Mouse (Mus musculus) R1 (cell line): Measurements from ENCODE around the gene Kcnv2.

Experiments
- DNase-seq: peaks from one replicate; pipeline ENCODE4 v3.0.0-alpha.2; 2018; ENCODE audit warnings: low read depth, low spot score

The Kcnv2 gene

DNA sequence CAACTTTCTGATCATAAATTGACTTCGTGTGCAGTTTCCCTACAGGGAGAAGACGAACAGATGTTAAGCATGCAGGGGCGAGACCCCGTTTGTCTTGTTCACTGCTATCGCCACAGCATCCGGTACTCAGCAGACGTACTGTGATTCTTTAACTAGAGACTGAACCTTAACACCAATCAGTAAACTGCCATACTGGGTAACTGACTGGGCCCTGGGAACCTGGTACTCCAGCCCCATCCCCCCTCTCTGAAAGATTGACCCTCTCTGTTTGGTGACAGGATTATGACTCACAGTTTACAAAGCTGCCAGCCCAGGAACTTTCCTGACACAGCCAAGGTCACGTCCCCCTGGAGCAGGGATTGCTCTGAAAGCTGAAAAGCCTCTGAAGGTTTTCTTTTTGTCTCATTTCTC, 42.1 kb downstream of the Kcnv2 start:
- DNase-seq: peak; percentile 17

DNA sequence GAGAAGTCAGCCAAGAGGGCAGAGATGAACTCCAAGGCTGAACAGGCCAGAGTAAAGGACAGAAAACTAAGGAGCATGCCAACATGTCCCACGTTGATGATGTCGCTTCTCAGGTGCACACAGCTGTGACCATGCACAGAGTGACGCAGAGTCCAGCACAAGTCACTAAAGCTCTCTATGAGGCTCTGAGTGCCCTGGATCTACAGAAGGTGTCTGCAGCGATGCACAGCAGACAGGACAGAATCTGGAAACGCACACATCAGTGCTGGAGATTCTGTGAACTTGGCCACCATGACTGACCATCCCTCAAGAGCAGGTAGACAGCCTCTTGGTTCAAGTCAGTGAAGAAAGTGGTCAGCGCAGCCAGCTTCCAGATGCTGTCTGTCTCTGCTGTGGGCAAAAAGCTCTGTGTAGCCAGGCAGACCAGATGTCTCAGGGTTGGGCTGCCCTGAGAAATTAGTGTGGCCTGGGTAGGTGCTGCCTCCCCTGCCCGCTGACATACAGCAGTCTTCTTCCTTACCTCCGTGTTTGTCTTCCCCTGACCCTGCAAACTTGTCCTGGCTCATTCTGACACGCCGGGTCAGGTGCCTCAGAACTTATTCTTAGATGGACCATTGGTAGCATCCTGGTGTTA, 43.8 kb downstream of the Kcnv2 start:
- no peak for DNase-seq

DNA sequence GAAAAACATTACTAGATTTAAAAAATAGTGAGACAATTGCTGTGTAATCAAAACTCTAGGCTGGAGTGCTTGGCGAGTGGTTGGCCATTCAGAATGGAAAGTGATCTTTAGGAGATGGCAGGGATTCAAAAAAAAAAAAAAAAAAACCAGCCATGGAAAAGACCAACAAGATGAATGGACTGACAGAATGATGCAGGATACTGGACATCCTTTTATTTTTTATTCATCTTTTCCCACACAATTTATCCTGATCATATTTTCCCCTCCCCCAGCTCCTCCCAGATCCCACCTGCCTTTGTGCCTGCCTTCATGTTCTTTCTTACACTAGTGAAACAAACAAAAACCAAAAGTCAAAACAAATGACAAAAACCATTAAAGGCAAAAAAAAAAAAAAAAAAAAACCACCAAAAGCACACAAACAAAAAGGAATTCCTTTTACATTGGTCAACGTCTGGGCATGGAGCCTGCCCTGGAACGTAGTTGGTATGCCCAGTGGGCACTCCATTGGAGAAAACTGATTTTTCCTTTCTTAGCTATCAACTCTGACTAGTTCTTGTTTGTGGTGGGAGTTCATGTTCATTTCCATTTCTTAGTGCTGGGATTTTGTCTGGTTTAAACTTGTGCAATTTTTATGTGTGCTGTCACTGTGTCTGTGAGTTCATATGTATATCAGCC, 47.2 kb downstream of the Kcnv2 start:
- no peak for DNase-seq

DNA sequence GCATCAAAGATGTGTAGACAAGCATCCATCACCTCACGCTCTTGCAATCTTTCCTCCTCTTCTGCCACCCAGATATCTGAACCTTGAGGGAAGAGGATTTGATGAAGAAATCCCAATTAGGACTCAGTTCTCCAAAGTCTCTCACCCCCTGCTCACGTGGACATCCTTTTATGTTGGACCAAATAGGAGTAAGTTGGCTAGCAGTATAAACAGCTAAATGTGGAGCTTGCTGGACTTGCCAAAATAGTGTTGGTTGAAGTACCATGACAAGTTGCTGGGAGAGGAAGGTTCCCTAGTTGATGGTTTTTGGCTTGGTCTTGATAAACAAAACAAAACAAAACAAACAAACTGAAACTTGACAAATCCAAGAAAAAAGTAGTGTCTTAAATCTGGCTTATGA, 47.8 kb downstream of the Kcnv2 start:
- DNase-seq: no peak

DNA sequence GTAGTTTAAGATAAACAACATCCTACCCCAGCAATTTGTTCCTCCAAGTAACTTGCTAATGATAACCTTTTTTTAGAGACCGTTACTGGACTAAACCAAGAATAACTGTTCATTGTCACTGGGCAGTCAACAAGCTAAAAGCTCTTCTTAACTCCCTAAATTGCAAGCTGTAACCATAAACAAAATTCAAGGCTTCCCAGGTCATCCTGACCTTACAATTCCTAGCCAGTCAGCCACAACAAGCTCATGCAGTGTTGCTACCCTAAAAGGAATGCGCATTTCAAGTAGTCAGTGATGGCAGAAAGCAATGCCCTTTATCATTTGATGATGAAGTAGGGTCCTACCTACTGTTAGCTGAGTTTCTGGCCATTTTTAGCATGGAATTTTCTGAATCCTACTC, 48.4 kb downstream of the Kcnv2 start:
- peak; percentile 9 for DNase-seq

DNA sequence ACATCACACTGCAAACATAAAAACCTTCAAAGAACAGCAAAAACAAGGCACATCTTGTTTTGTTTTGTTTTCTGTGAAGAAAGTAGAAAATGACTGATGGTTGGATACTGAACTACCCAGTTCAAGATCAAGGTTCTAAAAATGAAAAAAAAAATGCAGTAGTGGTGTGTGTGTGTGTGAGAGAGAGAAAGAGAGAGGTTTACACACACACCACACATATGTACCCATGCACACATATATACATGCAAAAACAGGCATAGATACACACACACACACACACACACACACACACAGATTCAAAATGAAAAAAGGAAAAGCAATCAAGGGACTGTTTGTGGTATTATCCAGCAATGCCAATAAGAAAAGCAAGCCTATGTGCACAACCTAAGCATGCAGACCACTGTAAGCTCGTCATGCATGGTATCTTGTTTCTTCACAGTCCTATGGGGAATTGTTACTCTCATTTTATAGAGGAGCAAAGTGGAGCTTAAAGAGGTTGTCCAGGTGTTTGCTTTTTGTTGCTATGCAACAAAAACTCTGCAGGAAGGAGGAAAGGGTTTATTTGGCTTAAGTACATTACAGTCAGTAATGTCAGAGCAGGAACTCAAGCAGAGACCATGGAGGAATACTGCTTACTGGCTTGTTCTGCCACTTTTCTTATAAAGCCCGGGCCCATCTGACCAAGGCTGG, 57.5 kb downstream of the Kcnv2 start:
- DNase-seq: no peak

DNA sequence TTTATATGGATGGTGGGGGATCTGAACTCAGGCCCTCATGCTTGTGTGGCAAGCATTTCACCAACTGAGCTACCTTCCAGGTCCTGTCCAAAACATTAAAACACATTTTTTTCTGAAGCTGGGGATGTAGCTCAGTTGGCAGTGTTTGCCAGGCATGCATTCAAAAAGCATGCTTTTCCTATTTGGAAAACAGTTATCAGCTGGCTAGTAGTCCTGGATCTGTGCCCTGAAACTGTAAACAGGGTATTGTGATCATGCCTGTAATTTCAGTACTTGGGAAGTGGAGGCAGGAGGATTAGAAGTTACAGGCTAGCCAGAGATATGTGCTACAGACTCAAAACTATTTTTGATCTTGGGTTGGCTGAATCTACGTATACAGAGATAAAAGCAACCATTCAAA, 59.7 kb downstream of the Kcnv2 start:
- no peak for DNase-seq

DNA sequence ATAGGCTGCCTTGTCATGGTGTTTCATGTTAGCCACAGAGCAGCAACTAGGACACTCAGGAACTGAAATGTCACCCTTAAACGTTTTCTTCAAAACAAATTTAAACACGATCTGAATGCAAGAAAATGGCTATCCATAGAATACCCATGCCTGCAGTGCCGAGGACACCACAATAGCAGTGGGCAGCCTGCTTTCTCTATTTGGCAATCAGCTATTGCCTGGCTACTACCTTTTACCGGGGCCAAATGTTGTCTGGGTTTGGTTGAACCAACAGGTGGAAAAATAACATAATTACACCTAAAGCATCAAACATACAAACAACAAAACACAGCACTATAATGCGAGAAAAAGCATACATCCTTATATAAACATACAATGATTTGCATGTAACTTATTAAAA, 60.9 kb downstream of the Kcnv2 start:
- DNase-seq: no peak

DNA sequence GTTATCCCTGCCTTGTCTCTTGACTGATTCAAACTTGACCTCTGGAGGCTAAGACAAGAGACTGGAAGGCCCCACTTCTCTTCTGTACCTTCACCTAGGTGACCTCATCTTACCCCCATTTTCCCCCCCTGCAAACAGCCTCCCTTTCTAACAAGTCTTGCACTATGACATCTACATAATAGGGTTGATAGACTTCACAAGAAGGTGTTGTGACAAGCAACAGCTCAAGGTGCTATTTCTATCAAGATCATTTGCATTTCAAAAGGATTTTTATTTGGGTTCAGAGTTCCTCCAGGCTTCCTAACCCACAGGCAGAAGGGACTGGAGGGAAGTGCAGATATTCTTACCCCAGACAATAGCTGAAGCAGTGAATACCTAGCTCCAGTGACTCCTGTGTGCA, 62.9 kb downstream of the Kcnv2 start:
- no peak for DNase-seq
